Mouse (Mus musculus) MEL (cell line): ENCODE results near the gene Sntg2. TPM values are rescaled to one million over a fixed set of nuclear protein-coding genes. Genes with fewer than 3 reads are reported as not detected.

Experiments
- DNase-seq: peaks from one replicate; pipeline ENCODE4 v3.0.0; 2011; ENCODE audit warnings: low read depth, low spot score
- H3K27ac ChIP-seq: 2 replicates; pipeline ENCODE4 v1.5.1; 2012; ENCODE audit warnings: low read depth, mild to moderate bottlenecking, control low read depth, low read length, moderate library complexity; ENCODE audit not compliant: control insufficient read depth
- H3K27me3 ChIP-seq, 2 experiments: fragments of 150-350 bp in 1 of 2; sonication (generic) in 1 of 2; 2 replicates each; pipeline ENCODE4 v1.6.1; 2012; ENCODE audit warnings: low read length in 2 of 2, mild to moderate bottlenecking in 2 of 2, improper control_type of control experiment in 1 of 2, moderate library complexity in 1 of 2; ENCODE audit not compliant: insufficient read depth in 2 of 2, control insufficient read depth in 1 of 2
- H3K36me3 ChIP-seq, 2 experiments: 2 replicates each; pipeline ENCODE4 v1.6.1; 2012 to 2014; ENCODE audit warnings: low read length in 2 of 2, improper control_type of control experiment in 1 of 2, inconsistent platforms in 1 of 2, mild to moderate bottlenecking in 1 of 2; ENCODE audit not compliant: insufficient read depth in 2 of 2, control insufficient read depth in 1 of 2
- H3K4me1 ChIP-seq, 2 experiments: fragments of 150-350 bp in 1 of 2; sonication (generic) in 1 of 2; 2 replicates each; pipeline ENCODE4 v1.6.1; 2012; ENCODE audit warnings: low read length in 2 of 2, improper control_type of control experiment in 1 of 2, mild to moderate bottlenecking in 1 of 2; ENCODE audit not compliant: insufficient read depth in 2 of 2, control insufficient read depth in 1 of 2
- H3K4me3 ChIP-seq, 2 experiments: fragments of 150-350 bp in 1 of 2; sonication (generic) in 1 of 2; 2 replicates each; pipeline ENCODE4 v1.5.1; 2012; ENCODE audit warnings: low read depth in 2 of 2, low read length in 2 of 2, mild to moderate bottlenecking in 2 of 2, moderate library complexity in 2 of 2, control low read depth in 1 of 2, improper control_type of control experiment in 1 of 2; ENCODE audit not compliant: control insufficient read depth in 1 of 2, insufficient read depth in 1 of 2
- H3K79me2 ChIP-seq: 2 replicates; pipeline ENCODE4 v1.6.1; 2012; ENCODE audit warnings: mild to moderate bottlenecking, low read length, moderate library complexity; ENCODE audit not compliant: control insufficient read depth, poor library complexity, insufficient read depth
- H3K9ac ChIP-seq: 2 replicates; pipeline ENCODE4 v1.6.1; 2012; ENCODE audit warnings: low read depth, mild to moderate bottlenecking, control low read depth, low read length, moderate library complexity; ENCODE audit not compliant: control insufficient read depth, poor library complexity, severe bottlenecking
- H3K9me3 ChIP-seq: fragments of 150-350 bp; sonication (generic); replicated peaks from 2 replicates; pipeline ENCODE4 v1.6.1; 2012; ENCODE audit warnings: mild to moderate bottlenecking, low read length, improper control_type of control experiment, moderate library complexity; ENCODE audit not compliant: insufficient read depth
- EP300 ChIP-seq, 2 experiments: IDR thresholded peaks; 2 replicates each; pipeline ENCODE4 v1.6.1; 2011; ENCODE audit warnings: improper control_type of control experiment in 2 of 2, low read length in 2 of 2, low read depth in 1 of 2, mild to moderate bottlenecking in 1 of 2
- ETS1 ChIP-seq: IDR thresholded peaks from 2 replicates; pipeline ENCODE4 v1.6.1; 2012; ENCODE audit warnings: low read depth, mild to moderate bottlenecking, inconsistent platforms, low read length, improper control_type of control experiment, moderate library complexity
- GATA1 ChIP-seq: IDR thresholded peaks from 2 replicates; pipeline ENCODE4 v1.6.1; 2011; ENCODE audit warnings: low read depth, low read length, improper control_type of control experiment
- HCFC1 ChIP-seq: IDR thresholded peaks from 2 replicates; pipeline ENCODE4 v1.6.1; 2012; ENCODE audit warnings: low read depth, mild to moderate bottlenecking, inconsistent platforms, low read length, improper control_type of control experiment, moderate library complexity
- JUND ChIP-seq: IDR thresholded peaks from 2 replicates; pipeline ENCODE4 v1.6.1; 2011; ENCODE audit warnings: low read depth, mild to moderate bottlenecking, improper control_type of control experiment, low read length
- MYB ChIP-seq: IDR thresholded peaks from 2 replicates; pipeline ENCODE4 v1.6.1; 2011; ENCODE audit warnings: mild to moderate bottlenecking, low read depth, low read length, improper control_type of control experiment
- RCOR1 ChIP-seq: IDR thresholded peaks from 2 replicates; pipeline ENCODE4 v1.6.1; 2012; ENCODE audit warnings: low read depth, mild to moderate bottlenecking, inconsistent platforms, low read length, improper control_type of control experiment
- SIN3A ChIP-seq: IDR thresholded peaks from 2 replicates; pipeline ENCODE4 v1.6.1; 2012; ENCODE audit warnings: low read length, improper control_type of control experiment, inconsistent platforms
- USF1 ChIP-seq: IDR thresholded peaks from 2 replicates; pipeline ENCODE4 v1.6.1; 2014; ENCODE audit warnings: low read depth, mild to moderate bottlenecking, inconsistent platforms, low read length, improper control_type of control experiment, moderate library complexity
- ZC3H11A ChIP-seq: IDR thresholded peaks from 2 replicates; pipeline ENCODE4 v1.6.1; 2012; ENCODE audit warnings: low read depth, mild to moderate bottlenecking, inconsistent platforms, low read length, improper control_type of control experiment
- ZKSCAN1 ChIP-seq: IDR thresholded peaks from 2 replicates; pipeline ENCODE4 v1.6.1; 2012; ENCODE audit warnings: low read depth, mild to moderate bottlenecking, inconsistent platforms, low read length, improper control_type of control experiment, moderate library complexity
- ZMIZ1 ChIP-seq: IDR thresholded peaks from 2 replicates; pipeline ENCODE4 v1.6.1; 2012; ENCODE audit warnings: low read depth, mild to moderate bottlenecking, inconsistent platforms, low read length, improper control_type of control experiment, moderate library complexity
- ZNF384 ChIP-seq: IDR thresholded peaks from 2 replicates; pipeline ENCODE4 v1.6.1; 2012; ENCODE audit warnings: low read depth, mild to moderate bottlenecking, inconsistent platforms, low read length, improper control_type of control experiment
- polyA plus RNA-seq, 2 experiments: library from polyadenylated mRNA; stranded (reverse) in 1 of 2; unstranded in 1 of 2; fragments of >175 nt in 1 of 2; fragments of >200 nt in 1 of 2; gene quantifications; 2 replicates each; pipeline versions ENCODE4 v1.2.1 to v1.2.4; 2012; ENCODE audit warnings: low replicate concordance in 2 of 2, low read depth in 1 of 2; ENCODE audit not compliant: insufficient read length in 2 of 2, insufficient read depth in 1 of 2, missing spikeins in 1 of 2
- total RNA-seq: library from RNA; depleted of rRNA; stranded (reverse); fragments of 300-350 nt; gene quantifications from 2 replicates; pipeline ENCODE4 v1.2.3, GENCODE M21; 2012

The Sntg2 gene
- total and polyA plus RNA-seq, 3 experiments = not detected

DNA sequence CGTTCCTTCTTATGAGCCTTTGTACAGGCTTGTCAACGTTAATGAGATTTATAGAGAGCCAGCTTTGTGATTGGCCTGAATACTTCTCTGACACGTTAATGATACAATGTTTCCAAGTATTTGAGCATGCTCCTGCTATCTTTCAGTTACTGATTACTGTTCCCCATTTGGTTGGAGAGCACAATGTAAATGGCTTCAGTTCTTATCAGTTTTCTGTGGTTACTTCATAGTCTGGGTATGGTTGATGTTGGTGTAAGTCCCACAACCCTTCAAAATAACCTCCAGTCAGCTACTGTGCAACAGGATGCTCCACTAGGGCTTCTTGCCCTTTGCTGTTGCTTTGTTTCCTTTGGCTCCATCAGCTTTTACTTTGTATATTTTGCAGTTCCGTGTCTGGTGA, 168.7 kb downstream of the Sntg2 start:
- Histone ChIP-seq H3K36me3 (no peaks in the 10 kb centered on the region), H3K4me3 (no peak overlapping the region), H3K27ac (no peak overlapping the region), H3K9me3 (no peaks in the 10 kb centered on the region), H3K4me1 (no peaks in the 10 kb centered on the region), H3K79me2 (no peaks in the 10 kb centered on the region), H3K27me3 (no peaks in the 10 kb centered on the region), H3K9ac (no peak overlapping the region)
- DNase-seq = no peak
- TF ChIP-seq GATA1 = no peak

DNA sequence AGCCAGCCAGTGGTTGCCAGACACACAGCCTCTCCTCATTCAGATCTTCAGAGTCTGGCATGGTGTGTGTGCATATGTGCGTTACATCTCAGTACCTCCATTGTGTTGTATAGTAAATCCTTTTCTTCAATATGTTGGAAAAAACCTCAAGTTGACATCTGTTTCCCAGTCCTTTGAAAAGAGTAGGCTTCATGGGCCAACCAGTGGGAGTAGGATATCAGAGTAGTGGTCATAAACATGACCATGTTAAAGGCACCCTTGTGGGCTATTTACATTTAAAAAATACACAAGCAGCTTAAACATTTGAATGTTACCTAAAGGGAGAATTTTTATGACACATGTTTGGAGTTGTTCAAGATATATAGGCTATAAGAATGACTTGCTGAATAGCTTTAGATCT, 170.4 kb downstream of the Sntg2 start:
- Histone ChIP-seq H3K36me3 (no peaks in the 10 kb centered on the region), H3K4me3 (no peak overlapping the region), H3K4me1 (no peaks in the 10 kb centered on the region), H3K9me3 (no peaks in the 10 kb centered on the region), H3K79me2 (no peaks in the 10 kb centered on the region), H3K27me3 (no peaks in the 10 kb centered on the region), H3K9ac (no peak overlapping the region), H3K27ac (no peak overlapping the region)
- no peak for DNase-seq
- TF ChIP-seq EP300 (IDR thresholded peaks at IDR 0.05; ENCODE audit: low read depth in 1 of 2, low read length in 2 of 2) (no peak), ZMIZ1 (no peak), ZKSCAN1 (no peak), ZC3H11A (no peak), ETS1 (no peak), ZNF384 (no peak), MYB (no peak), SIN3A (no peak), HCFC1 (no peak), RCOR1 (no peak)

GRCm38 (mm10) chr12:30201031-30201430, 172.1 kb downstream of the Sntg2 start:
- H3K27me3 ChIP-seq = no peaks in the 10 kb centered on the region
- no peaks in the 10 kb centered on the region for H3K79me2 ChIP-seq
- TF ChIP-seq USF1 (no peak), JUND (no peak)
- TF ChIP-seq, all 39 proteins: peak for 0
- DNase-seq = no peak
- no peak overlapping the region for H3K27ac ChIP-seq
- no peaks in the 10 kb centered on the region for H3K9me3 ChIP-seq
- no peaks in the 10 kb centered on the region for H3K4me1 ChIP-seq
- no peak overlapping the region for H3K9ac ChIP-seq
- no peak overlapping the region for H3K4me3 ChIP-seq
- H3K36me3 ChIP-seq = no peaks in the 10 kb centered on the region
